In genomic region chr11:94159066-94159880, GRCm38 (mm10) we compare ENCODE assay signal across 7 mouse cellular contexts. TPM values are rescaled to one million over a fixed set of nuclear protein-coding genes. Genes with fewer than 3 reads are reported as not detected.
DNase-seq lines count a peak whose midpoint lies in the region; ATAC-seq lines count a peak whose summit lies in the region.

No protein-coding gene starts in this region.

- no peaks in the 10 kb centered on the region for H3K36me3 ChIP-seq in heart, embryonic 14.5 days (ENCODE audit: control insufficient read depth, insufficient read depth, low read length)
- H3K36me3 ChIP-seq in neural tube, embryonic 14.5 days (ENCODE audit: control insufficient read depth, insufficient read depth, low read length) = no peaks in the 10 kb centered on the region

- H3K4me3 ChIP-seq in heart, embryonic 14.5 days (ENCODE audit: control insufficient read depth in 1 of 2, insufficient read depth in 1 of 2, low read depth in 1 of 2, low read length in 2 of 2) = no peak overlapping the region
- no peak overlapping the region for H3K4me3 ChIP-seq in neural tube, embryonic 14.5 days (ENCODE audit: low read depth, low read length)

- no peak for ATAC-seq in heart, embryonic 14.5 days (ENCODE audit: insufficient number of reproducible peaks, insufficient read depth, low FRiP score, low read depth)
- ATAC-seq in neural tube, embryonic 14.5 days (ENCODE audit: low read depth) = no peak

- no peaks in the 10 kb centered on the region for H3K9me3 ChIP-seq in heart, embryonic 14.5 days (ENCODE audit: control insufficient read depth, low read length)
- no peaks in the 10 kb centered on the region for H3K9me3 ChIP-seq in neural tube, embryonic 14.5 days (ENCODE audit: control insufficient read depth, low read length)

- H3K27me3 ChIP-seq in heart, embryonic 14.5 days (ENCODE audit: control insufficient read depth, insufficient read depth, low read length) = no peaks in the 10 kb centered on the region
- H3K27me3 ChIP-seq in neural tube, embryonic 14.5 days (ENCODE audit: control insufficient read depth, insufficient read depth, low read length) = no peaks in the 10 kb centered on the region

- peak overlapping the region; percentile 34; the same call in 1 of the 2 replicates for H3K9ac ChIP-seq in heart, embryonic 14.5 days (ENCODE audit: low read length)
- peak overlapping the region; percentile 53; the same call in 1 of the 2 replicates for H3K9ac ChIP-seq in neural tube, embryonic 14.5 days (replicated peaks; ENCODE audit: low read depth, low read length)

- peak overlapping the region; percentile 75 to 88; a peak in 2 of 4 replicates for H3K27ac ChIP-seq in heart, embryonic 14.5 days (replicated peaks in 1 of 2; ENCODE audit: control insufficient read depth in 1 of 2, insufficient read depth in 1 of 2, low read depth in 2 of 2, low read length in 2 of 2)
- H3K27ac ChIP-seq in neural tube, embryonic 14.5 days (ENCODE audit: low read depth, low read length) = peak overlapping the region; percentile 99

- DNase-seq in urinary bladder, postnatal 25 days (ENCODE audit: low spot score) = peak; percentile 44
- no peak for DNase-seq in urinary bladder, postnatal 10 days (ENCODE audit: low spot score)
- DNase-seq in cerebellum, postnatal 10 days = peak; percentile 83 to 90
- peak; percentile 75 to 78 for DNase-seq in kidney, postnatal 36 days
- DNase-seq in frontal cortex, postnatal 14 days (ENCODE audit: low spot score in 2 of 2) = no peak

- no peak overlapping the region for H3K4me2 ChIP-seq in heart, embryonic 14.5 days (ENCODE audit: low read length)
- H3K4me2 ChIP-seq in neural tube, embryonic 14.5 days (ENCODE audit: low read depth, low read length) = peak overlapping the region; percentile 38; the same call in 1 of the 2 replicates

- peaks cover 28 to 34% of the 10 kb centered on the region in 2 experiments for H3K4me1 ChIP-seq in heart, embryonic 14.5 days (ENCODE audit: control insufficient read depth in 2 of 2, insufficient read depth in 2 of 2, low read length in 2 of 2)
- peaks cover 25% of the 10 kb centered on the region for H3K4me1 ChIP-seq in neural tube, embryonic 14.5 days (ENCODE audit: control insufficient read depth, insufficient read depth, low read length)

- WGBS in heart, embryonic 14.5 days = 58% methylated on average over 14 of the region's 14 CpGs
- WGBS in neural tube, embryonic 14.5 days = 35% methylated on average over 14 of the region's 14 CpGs

RNA-seq across cellular contexts. Expression of gene Tob1, which starts 52.0 kb away (rescaled TPM):
- polyA plus RNA-seq in heart, embryonic 14.5 days (2014; fragmentation: Nextera tagmentation; extraction: Ambion mirVana) = 38.2 and 40.9 TPM in 2 replicates
- polyA plus RNA-seq in neural tube, embryonic 14.5 days (2014; fragmentation: Nextera tagmentation; extraction: Ambion mirVana) = 27.9 and 31.1 TPM in 2 replicates

Comparison
In these comparisons a context has a peak if more than half of its experiments do, and no peak if none do; other contexts are left out.
1. DNase-seq: peak in urinary bladder, postnatal 25 days (single experiment), cerebellum, postnatal 10 days (2 of 2) and kidney, postnatal 36 days (2 of 2); none in urinary bladder, postnatal 10 days (single experiment) and frontal cortex, postnatal 14 days (0 of 2).